Mouse (Mus musculus) G1E (cell line): ENCODE measurements around the gene Actl7a.

Experiments
- CTCF ChIP-seq: IDR thresholded peaks from 2 replicates; pipeline ENCODE4 v1.5.1; 2012; ENCODE audit warnings: low read depth, low read length, inconsistent platforms, mixed read lengths
- GATA1 ChIP-seq: IDR thresholded peaks from 2 replicates; pipeline ENCODE4 v1.6.1; 2012; ENCODE audit warnings: borderline replicate concordance, low read length, inconsistent platforms, mixed read lengths
- GATA2 ChIP-seq: IDR thresholded peaks from 2 replicates; pipeline ENCODE4 v1.6.1; 2012; ENCODE audit warnings: low read depth, low read length, inconsistent platforms, borderline replicate concordance
- POLR2AphosphoS5 ChIP-seq: IDR thresholded peaks from 2 replicates; pipeline ENCODE4 v1.6.1; 2012; ENCODE audit warnings: low read depth, low read length, inconsistent platforms; ENCODE audit not compliant: insufficient replicate concordance
- TAL1 ChIP-seq: conservative IDR thresholded peaks from 2 replicates; pipeline ENCODE4 v1.6.1; 2012; ENCODE audit warnings: low read depth, low read length, inconsistent platforms, mixed read lengths

DNA sequence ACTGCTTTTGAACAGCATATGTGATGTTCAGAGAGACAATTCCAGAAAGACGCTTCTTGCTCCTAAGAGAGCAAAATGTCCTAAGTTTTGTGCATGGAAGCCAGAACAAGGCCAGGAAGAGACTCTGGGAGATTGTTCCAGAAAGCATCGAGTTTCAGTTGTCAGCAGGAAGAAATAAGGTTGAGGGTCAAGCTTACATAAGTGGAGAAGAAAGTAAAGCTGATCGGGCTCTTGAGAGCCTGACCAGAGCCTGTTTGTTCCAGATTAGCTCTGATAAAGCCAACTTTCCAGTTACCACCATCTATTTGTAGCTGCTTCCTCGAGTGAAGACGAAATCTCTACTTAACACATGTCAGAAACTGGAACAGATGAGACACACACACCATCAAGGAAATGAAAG is 44.5 kb upstream of the Actl7a start:
- TF ChIP-seq CTCF (no peak), POLR2AphosphoS5 (no peak), TAL1 (no peak), GATA2 (no peak), GATA1 (no peak)
